Mouse (Mus musculus): Measurements from ENCODE around the gene Jph4.

Jph4 gene

GRCm38 (mm10) chr14:55116425-55117200 lies at the start of gene Jph4:
Jph4 (minus strand) TSS chr14:55116935.
- DNase-seq: no peak

- no peak for DNase-seq
Observed at GRCm38 (mm10) chr14:55164172-55164806, 47.6 kb upstream of the Jph4 start.

DNA sequence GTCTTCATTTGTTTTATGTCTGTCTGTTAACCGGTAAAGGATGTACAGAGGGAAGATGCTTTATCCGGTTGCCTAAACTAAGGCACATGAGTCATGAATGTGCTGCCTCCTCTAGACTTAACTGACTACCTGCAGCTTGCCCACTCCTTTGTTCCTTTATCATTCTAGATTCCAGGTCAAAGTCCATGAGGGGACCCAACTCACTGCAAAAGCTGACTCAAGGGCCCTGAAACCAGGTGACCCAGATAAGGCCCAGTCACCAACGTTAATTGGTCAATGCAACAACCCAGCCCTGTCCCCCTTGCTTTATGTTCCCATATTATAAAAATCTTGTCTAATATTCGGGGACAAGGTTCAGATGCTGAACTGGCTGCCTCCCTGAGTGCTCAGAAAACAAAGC lies 45.4 kb upstream of the Jph4 start:
- no peak for DNase-seq

GRCm38 (mm10) chr14:55161098-55161634 lies 44.4 kb upstream of the Jph4 start:
- peak; percentile 61 to 75 for DNase-seq

DNA sequence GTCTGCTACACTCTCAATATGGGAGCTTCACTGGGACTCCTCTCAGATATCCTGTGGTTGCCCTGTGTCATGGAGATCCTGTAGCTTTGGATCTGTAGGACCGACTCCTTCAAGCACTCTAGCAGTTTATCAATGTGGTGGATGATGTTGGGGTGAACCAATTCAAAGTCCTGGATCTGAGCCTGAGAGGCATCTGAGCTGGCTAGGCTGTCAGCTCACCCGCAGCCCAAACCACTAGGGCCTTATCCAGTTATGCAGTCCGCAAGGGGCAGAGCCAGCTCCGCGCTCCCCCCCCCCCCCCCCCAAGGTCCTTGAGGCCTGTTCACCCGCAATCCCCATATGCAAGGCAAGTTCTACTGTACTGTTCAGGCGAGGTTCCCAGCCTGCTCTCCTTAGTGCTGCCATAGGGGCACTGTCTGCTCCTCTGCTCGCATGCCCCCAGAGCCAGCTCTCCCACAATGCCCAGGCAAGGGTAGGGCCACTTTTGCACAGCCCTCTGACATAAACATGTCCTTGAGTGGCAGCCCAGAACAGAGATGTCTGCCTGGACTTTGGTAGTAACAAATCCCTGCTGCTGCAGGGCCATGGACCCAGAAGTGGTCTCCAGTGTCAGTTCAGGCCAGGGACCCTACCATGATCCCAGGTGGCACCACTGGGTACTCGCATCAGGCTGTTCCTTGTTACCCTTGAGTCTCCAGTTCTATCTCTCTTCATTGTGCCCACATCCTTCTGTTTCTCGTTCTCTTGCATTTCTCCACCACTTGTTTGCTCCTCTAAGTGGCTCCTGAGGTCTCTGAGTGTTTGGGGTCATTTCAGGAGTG lies 43.7 kb upstream of the Jph4 start:
- DNase-seq: no peak

- peak; percentile 8 to 16 for DNase-seq
Observed at GRCm38 (mm10) chr14:55157322-55158065, 40.8 kb upstream of the Jph4 start.

DNA sequence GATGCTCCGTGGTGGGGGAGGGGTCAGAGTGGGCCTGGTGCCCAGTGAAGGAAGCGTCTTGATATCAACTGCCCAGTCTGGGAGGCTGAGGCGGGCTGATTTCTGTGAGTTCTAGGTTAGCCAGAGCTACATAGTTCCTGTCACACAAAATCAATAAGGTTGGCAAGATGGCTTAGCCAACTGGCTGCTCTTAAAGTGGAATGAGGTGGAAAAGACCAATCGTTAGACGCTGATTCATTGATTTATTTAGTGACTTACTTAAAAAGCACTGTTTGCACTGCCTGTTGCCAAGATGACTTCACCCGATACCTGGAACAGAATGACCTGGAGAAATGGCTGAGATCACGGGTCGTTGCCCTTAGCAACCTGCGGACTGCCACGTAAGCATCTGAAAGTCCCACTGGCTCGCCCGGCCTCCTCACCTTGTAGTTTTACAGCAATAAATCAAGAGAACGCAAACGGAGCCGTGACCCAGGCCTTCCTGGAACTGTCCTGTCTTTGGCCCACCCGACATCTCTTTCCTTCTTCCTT lies 36.3 kb upstream of the Jph4 start:
- DNase-seq: peak; percentile 30 to 50

GRCm38 (mm10) chr14:55152174-55152573 lies 35.4 kb upstream of the Jph4 start:
- DNase-seq: no peak

DNA sequence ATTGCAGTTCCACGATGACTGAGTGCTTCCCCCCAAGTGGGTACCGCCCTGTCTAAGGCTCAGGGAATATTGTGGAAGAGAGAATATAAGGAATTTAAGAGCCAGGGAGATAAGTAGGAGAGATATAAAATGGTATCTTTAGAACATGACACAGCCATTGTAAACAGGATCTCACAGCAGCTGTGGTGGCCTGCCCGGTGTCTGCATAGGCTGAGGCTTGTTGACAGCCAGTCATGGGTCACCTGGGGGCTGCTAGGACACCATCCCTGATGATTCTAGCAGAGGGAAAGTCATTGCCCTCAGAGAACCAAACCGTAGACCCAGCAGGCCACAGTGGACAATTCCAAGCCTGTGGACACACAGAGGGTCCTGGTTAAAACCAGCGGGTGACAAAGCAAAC lies 34.2 kb upstream of the Jph4 start:
- DNase-seq: no peak

- DNase-seq: no peak
Observed at GRCm38 (mm10) chr14:55149041-55149440, 32.3 kb upstream of the Jph4 start.

DNA sequence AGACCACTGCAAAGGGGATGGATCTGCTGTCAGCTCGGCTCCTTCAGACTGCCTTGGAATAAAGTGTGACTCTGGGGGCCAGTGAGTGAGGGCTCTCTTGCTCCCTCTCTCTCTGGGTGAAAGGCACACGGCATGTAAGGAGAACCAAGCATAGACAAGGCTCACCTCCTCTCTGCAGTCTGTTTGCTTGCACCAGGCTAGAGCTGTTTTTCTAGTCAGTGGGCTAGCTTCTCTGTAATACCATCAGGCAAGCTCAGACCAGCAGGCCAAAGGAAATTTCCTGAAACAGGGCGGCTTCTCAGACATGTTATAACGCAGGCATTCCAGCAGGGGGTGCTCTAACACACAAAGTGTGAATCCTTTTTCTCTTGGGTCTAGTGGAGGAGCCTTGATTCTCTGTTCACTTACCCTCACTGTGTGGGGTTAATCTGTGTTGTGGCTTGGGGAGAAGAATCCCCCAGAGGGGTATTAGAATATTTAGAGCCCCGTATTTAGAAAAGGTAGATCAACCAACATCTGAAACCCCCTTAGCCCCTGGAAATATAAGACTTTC lies 31.7 kb upstream of the Jph4 start:
- peak; percentile 18 to 28 for DNase-seq

DNA sequence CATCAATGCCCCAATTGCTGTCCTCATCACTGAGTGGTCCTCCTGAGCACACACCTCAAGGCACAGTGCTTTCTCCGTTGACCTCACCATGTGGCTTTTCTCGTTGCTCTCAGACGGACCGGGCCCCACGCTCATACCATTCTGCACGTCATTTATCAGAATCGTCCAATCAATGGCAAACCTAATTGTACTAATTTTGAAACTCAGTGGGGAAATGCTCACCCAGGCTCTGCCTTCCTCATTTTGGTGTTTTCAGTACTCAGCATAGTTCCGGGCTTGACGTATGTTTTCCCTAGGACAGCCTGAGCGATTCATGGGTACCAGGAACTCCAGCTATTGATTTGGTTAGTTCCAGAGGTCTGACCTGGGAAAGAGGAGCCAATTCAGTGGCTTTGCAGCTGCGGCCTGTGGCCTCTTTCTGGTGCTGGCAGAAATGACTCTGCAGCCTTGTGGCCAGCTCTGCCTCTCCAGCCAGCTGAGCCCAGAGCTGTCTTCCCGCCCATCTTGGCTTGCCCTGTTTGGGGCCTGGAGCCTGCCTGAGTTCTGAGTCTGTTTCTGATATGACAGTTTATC lies 30.2 kb upstream of the Jph4 start:
- DNase-seq: no peak

DNA sequence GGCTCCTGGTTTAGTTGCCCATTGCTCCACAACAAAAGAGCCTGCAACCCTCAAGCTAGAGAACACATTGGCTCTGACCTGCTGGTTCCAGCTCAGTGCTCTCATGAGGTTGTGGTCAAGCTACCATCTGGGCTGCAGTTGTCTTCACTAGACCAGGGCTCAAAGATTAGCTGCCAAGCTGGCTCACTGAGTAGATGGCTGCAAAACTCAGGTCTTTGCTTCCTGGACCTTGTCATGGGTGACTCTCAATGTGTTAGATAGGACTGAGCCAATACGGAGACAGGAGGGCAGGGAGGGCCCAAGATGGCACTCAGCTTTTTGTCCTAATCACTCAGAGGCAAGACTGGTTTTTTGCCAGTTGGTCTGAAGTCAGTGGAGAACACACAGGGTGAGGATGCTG lies 29.6 kb upstream of the Jph4 start:
- no peak for DNase-seq

- no peak for DNase-seq
Observed at GRCm38 (mm10) chr14:55139313-55139712, 22.6 kb upstream of the Jph4 start.

- no peak for DNase-seq
Observed at GRCm38 (mm10) chr14:55135676-55136075, 18.9 kb upstream of the Jph4 start.

GRCm38 (mm10) chr14:55126521-55126920 lies 9.8 kb upstream of the Jph4 start:
- DNase-seq: no peak

DNA sequence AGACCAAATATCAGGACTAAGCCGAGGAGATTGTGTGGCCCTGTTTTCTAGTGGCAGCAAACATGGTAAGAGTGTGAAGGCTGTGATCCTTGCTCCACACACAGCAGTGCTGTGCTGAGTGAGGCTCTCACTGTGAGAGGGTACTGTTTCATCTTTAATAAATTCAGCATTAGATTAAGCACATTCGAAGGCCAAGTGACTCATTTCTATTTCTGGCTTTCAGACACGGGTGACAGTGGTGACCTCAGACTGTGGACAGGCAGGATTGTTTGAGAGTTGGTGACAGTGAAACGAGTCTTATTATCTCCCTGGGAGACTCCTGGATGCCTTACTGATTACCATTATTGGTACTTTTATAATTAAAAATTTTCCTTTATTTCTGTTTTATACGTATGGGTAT lies 9.0 kb upstream of the Jph4 start:
- no peak for DNase-seq

DNA sequence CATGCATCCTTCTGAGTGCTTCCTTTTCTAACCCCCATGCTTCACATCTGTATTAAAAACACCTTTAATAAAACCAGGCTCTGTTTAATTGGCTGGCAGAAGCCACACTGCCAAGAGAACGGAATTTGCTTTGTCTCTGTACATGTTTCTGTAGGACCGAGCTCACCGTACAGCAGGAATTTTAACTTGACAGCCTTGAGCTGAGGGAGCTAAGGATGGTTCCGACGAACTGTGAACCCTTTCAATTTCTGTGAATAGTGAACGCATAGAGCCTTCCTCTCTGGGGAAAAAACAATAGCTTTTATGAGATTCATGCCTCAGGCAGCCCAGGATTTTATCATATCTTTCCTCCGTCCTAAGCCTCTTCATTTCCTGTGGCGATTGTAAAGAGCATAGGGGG lies 5.6 kb upstream of the Jph4 start:
- no peak for DNase-seq

GRCm38 (mm10) chr14:55121947-55122346 lies 5.2 kb upstream of the Jph4 start:
- DNase-seq: peak; percentile 68 to 85

DNA sequence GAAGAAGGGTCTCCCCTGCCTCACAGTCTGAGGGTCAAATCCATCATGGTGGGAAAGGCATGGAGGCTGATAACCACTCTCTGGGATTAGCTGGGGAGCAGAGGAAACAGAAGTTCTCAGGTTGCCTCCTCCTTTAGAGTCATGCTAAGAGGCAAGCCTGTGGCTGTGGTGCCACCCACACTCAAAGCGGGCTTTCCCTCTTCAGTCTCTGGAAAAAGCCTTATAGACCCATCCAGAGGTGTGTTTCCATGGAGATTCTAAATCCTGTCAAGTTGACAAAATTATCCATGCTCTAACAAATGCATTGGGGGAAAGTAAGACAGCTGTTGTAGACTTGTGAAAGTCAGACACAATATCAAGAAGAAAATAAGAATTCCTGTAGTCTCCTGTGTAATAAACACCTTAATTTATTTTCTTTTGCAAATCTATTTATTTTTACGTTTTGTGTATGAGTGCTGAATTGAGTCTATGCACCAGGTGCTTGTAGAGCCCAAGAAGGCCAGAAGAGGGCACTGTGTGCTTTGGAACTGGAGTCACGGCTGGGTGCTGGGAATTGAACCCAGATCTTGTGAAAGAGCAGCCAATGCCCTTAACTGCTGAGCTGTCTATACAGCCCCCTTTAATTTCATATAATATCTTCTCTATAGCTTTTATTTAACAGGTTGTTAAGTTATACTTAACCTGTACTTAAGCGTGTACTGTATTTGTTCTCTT lies 2.8 kb upstream of the Jph4 start:
- DNase-seq: no peak

DNA sequence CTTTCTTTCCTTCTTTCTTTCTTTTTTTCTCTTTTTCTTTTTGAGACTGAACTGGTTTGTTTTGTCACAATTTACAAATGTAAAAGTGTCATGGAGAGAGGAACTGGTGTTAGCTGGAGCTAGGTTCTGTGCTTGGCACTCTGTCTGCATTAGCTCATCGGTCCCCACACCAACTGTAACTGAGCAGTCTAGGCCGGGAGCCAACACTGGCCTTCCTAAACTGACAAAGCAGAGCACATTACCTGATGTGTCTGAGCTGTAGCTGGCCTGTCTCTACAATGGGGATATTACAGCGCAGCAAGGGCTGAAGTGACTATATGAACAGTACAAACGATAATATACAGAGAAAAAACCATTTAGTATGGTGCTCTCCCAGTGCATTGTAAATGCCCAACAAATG lies 2.1 kb upstream of the Jph4 start:
- no peak for DNase-seq

Data from kidney, adult 8-10 months (tissue).